Mouse (Mus musculus) adrenal gland, postnatal 10 days (tissue): Measurements from ENCODE around the gene Misp. TPM values are rescaled to one million over a fixed set of nuclear protein-coding genes. Genes with fewer than 3 reads are reported as not detected.

Experiments used
- DNase-seq: peaks from one replicate; pipeline ENCODE4 v3.0.0; 2021; ENCODE audit warnings: mixed read lengths
- microRNA-seq: library from miRNA; unstranded; fragments of <30 nt; microRNA quantifications from one replicate; pipeline ENCODE4 v1.2.0, GENCODE M21; 2021
- total RNA-seq, 2 experiments: library from RNA; stranded (reverse); gene quantifications; 2 replicates each; pipeline ENCODE4 v1.2.3; 2021

Gene Misp
- total RNA-seq, 2 experiments from 2014 or later = 0.27 TPM; not detected in 1

DNA sequence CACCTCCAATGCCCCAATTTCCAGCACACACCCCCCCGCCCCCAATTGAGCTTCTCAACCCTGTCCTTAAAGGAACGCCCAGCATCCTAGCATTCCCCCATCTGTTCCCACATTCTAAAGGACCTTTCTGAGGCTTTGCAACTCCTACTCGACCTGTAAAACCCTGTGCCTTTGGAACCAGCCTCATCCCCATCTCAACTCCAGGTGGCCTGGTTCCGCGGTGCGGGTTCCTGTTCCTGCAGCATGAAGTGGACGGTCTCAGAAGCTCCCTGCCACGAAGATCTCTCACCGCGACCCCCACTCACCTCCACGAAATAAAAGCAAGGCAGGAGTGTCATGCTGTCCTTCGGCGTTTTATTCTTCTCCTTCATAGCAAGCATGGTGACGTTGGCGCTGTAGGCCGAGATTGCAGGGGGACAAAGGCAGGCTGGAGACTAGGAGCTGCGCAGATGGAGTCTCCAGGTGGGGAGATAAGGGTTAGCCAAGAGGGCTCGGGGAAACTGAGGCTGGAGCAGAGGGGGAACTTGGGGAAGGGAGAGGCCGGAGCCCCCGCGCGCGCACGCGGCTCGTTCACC lies 53.0 kb downstream of the Misp start:
- no peak for DNase-seq

GRCm38 (mm10) chr10:79874290-79874862 lies 53.6 kb downstream of the Misp start, which contains the start of the genes Prtn3 and Plppr3:
Prtn3 (plus strand) TSS chr10:79874476.
Plppr3 (minus strand) TSS chr10:79874634.
- DNase-seq = no peak

- DNase-seq = no peak
These were observed 56.4 kb downstream of the Misp start for GRCm38 (mm10) chr10:79877174-79877573.

- no peak for DNase-seq
These were observed 57.0 kb downstream of the Misp start for GRCm38 (mm10) chr10:79877757-79878156.

GRCm38 (mm10) chr10:79879527-79879926 lies 58.7 kb downstream of the Misp start:
- no peak for DNase-seq

Small RNAs within 50 kb of the gene (microRNA-seq; reads per million reads assigned to microRNA genes)
- not detected for gene Mir6910

Other genes with a start within 250 kb of the Misp start
- gene Theg, start 233.7 kb upstream of the Misp start, total RNA-seq = not detected
- gene C2cd4c, start 207.0 kb upstream of the Misp start, total RNA-seq = under 1 TPM; 0.21 TPM
- gene Shc2, start 183.1 kb upstream of the Misp start, total RNA-seq = 1 to 10 TPM; 5.6 to 8.4 TPM
- not detected for gene Odf3l2, start 175.3 kb upstream of the Misp start, total RNA-seq
- gene Madcam1, start 156.4 kb upstream of the Misp start, total RNA-seq = 1 to 10 TPM; 3.1 to 4.0 TPM
- gene Tpgs1, start 151.6 kb upstream of the Misp start, total RNA-seq = 10 to 100 TPM; 26.2 to 27.0 TPM
- 10 to 100 TPM; 90.2 to 96.7 TPM for gene Cdc34, start 138.8 kb upstream of the Misp start, total RNA-seq
- gene Gzmm, start 132.0 kb upstream of the Misp start, total RNA-seq = 1 to 10 TPM; 1.0 to 1.5 TPM
- gene Bsg, start 116.5 kb upstream of the Misp start, total RNA-seq = 100 to 1,000 TPM; 662 to 732 TPM
- 1 to 10 TPM; 7.2 to 8.7 TPM for gene Hcn2, start 104.4 kb upstream of the Misp start, total RNA-seq
- gene Polrmt, start 74.4 kb upstream of the Misp start, total RNA-seq = 10 to 100 TPM; 60.1 to 69.8 TPM
- gene Fgf22, start 65.9 kb upstream of the Misp start, total RNA-seq = not detected
- 10 to 100 TPM; 50.8 to 55.1 TPM for gene Rnf126, start 54.0 kb upstream of the Misp start, total RNA-seq
- gene Fstl3, start 43.7 kb upstream of the Misp start, total RNA-seq = 1 to 10 TPM; 5.5 to 5.7 TPM
- gene Prss57, start 30.0 kb upstream of the Misp start, total RNA-seq = under 1 TPM; 0.09 to 0.21 TPM
- 10 to 100 TPM; 69.6 to 80.2 TPM for gene Palm, start 27.4 kb upstream of the Misp start, total RNA-seq
- 100 to 1,000 TPM; 267 to 270 TPM for gene Ptbp1, start 33.4 kb downstream of the Misp start, total RNA-seq
- gene Prtn3, start 53.5 kb downstream of the Misp start, total RNA-seq = 1 to 10 TPM; 1.5 to 2.8 TPM
- gene Plppr3, start 53.6 kb downstream of the Misp start, total RNA-seq = 1 to 10 TPM; 3.4 to 4.3 TPM
- 1 to 10 TPM; 2.1 to 2.3 TPM for gene Elane, start 65.3 kb downstream of the Misp start, total RNA-seq
- gene Cfd, start 69.9 kb downstream of the Misp start, total RNA-seq = 100 to 1,000 TPM; 316 to 348 TPM
- 10 to 100 TPM; 48.1 to 50.8 TPM for gene Med16, start 87.9 kb downstream of the Misp start, total RNA-seq
- not detected for gene Gm26602, start 89.9 kb downstream of the Misp start, total RNA-seq
- gene Kiss1r, start 96.0 kb downstream of the Misp start, total RNA-seq = 1 to 10 TPM in 1 of 2 experiments, under 1 TPM in 1; 0.69 to 1.8 TPM
- gene R3hdm4, start 100.2 kb downstream of the Misp start, total RNA-seq = 10 to 100 TPM; 78.9 to 93.6 TPM
- 1 to 10 TPM; 6.3 to 8.1 TPM for gene Arid3a, start 106.1 kb downstream of the Misp start, total RNA-seq
- 10 to 100 TPM; 32.4 to 34.9 TPM for gene Wdr18, start 139.2 kb downstream of the Misp start, total RNA-seq
- under 1 TPM; 0.27 to 0.36 TPM for gene Grin3b, start 149.7 kb downstream of the Misp start, total RNA-seq
- 100 to 1,000 TPM; 143 to 146 TPM for gene Tmem259, start 163.3 kb downstream of the Misp start, total RNA-seq
- 10 to 100 TPM; 46.8 to 57.8 TPM for gene Cnn2, start 167.6 kb downstream of the Misp start, total RNA-seq
- 10 to 100 TPM; 16.0 to 19.8 TPM for gene Abca7, start 175.5 kb downstream of the Misp start, total RNA-seq
- 10 to 100 TPM; 11.9 to 12.7 TPM for gene Arhgap45, start 195.7 kb downstream of the Misp start, total RNA-seq
- gene Polr2e, start 218.8 kb downstream of the Misp start, total RNA-seq = 100 to 1,000 TPM in 1 of 2 experiments, 10 to 100 TPM in 1; 96.5 to 102 TPM
- gene Gpx4, start 226.2 kb downstream of the Misp start, total RNA-seq = 1,000 to 10,000 TPM; 1,132 to 1,146 TPM